Comparison of ENCODE assay signal across 12 mouse cellular contexts in genomic region chr2:115769597-115770305, GRCm38 (mm10).
DNase-seq lines count a peak whose midpoint lies in the region; ATAC-seq lines count a peak whose summit lies in the region.
"Had no signal": no experiment of that assay in that cellular context is flagged by ENCODE, and none has a peak within 500 bp of the region (broad histone marks: within the 10 kb centered on the region; RNA-seq: fewer than 3 reads in every experiment).

No protein-coding gene starts in this region.

- ATAC-seq in frontal cortex, adult (ENCODE audit: low TSS enrichment) = peak; percentile 87
- ATAC-seq: forebrain, embryonic 16.5 days had no signal

- DNase-seq in layer of hippocampus, adult 11-12 months (ENCODE audit: low spot score) = peak; percentile 37
- peak; percentile 32 to 42 for DNase-seq in left cerebral cortex, adult 18-20 months (ENCODE audit: low spot score in 2 of 2)
- peak; percentile 77 to 82 for DNase-seq in right cerebral cortex, postnatal 10 days (ENCODE audit: low spot score in 2 of 2)
- no peak for DNase-seq in retina, embryonic 14.5 days (ENCODE audit: low spot score)
- DNase-seq in thymus, postnatal 25 days = no peak
- DNase-seq in thymus, postnatal 36 days = no peak
- DNase-seq: adrenal gland, postnatal 36 days; cerebellum, adult 11 months; kidney, adult 18-20 months; kidney, postnatal 4 days had no signal

Comparison
In these comparisons a context has a peak if more than half of its experiments do, and no peak if none do; other contexts are left out.
1. DNase-seq: peak in layer of hippocampus, adult 11-12 months (single experiment), left cerebral cortex, adult 18-20 months (2 of 2) and right cerebral cortex, postnatal 10 days (2 of 2); none in retina, embryonic 14.5 days (single experiment), thymus, postnatal 25 days (single experiment) and thymus, postnatal 36 days (0 of 2).